In the genomic region with DNA sequence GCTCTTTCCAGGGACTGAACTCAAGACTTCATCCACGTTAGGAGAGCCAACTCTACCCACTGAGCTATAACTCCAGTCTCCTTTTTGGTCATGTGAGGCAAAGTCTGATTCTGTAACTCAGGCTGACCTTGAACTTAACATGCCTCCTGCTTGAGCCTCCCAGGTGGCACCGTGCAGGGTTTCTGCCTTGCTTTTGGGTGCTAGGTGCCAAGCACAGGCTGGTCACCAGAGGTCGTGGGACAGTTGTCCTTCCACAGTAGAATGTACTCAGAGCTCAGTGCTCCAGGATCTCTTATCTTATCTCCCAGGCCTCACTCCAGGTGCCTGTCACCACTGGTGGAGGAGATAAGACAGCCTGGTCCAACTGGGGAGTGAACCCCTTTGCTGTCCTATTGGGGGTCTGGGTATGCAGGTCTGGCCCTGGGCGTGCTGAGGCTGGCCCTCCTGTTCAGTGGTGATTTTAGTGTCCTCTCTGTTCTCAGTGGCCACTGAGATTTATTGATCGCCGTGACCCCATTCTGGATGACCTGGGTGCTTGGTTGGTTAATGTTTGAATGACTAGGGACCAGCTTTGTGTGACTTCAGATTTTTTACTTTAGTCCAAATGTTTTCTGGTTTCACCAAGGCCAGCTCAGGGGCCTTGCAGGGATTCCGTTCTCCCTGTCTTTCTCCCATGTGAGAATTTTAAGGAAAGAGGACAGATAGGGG, we compare ENCODE assay signal across 25 mouse cellular contexts.
DNase-seq lines count a peak whose midpoint lies in the region; ATAC-seq and TF ChIP-seq lines count a peak whose summit lies in the region.
"Had no signal": no experiment of that assay in that cellular context is flagged by ENCODE, and none has a peak within 500 bp of the region (broad histone marks: within the 10 kb centered on the region; RNA-seq: fewer than 3 reads in every experiment).

No protein-coding gene starts in this region.

- 0 out of 2 replicates have a peak overlapping the region, but pooled peaks have one; percentile 30 for H3K27ac ChIP-seq in forebrain, embryonic 10.5 days
- no peak overlapping the region for H3K27ac ChIP-seq in forebrain, embryonic 13.5 days
- peak overlapping the region; percentile 20 for H3K27ac ChIP-seq in MEL (ENCODE audit: control insufficient read depth, low read depth, low read length)
- peak overlapping the region; percentile 94 for H3K27ac ChIP-seq in liver, adult 2 months (replicated peaks; ENCODE audit: insufficient read depth, low read depth, low read length)
- peak overlapping the region; percentile 74 for H3K27ac ChIP-seq in liver, postnatal 0 days (ENCODE audit: low read depth)
- no peak overlapping the region for H3K27ac ChIP-seq in limb, embryonic 10.5 days
- H3K27ac ChIP-seq: hindbrain, embryonic 15.5 days; layer of hippocampus, adult 2 months; limb, embryonic 15.5 days; midbrain, embryonic 12.5 days; neural tube, embryonic 12.5 days had no signal

- TF ChIP-seq POLR2A in MEL (IDR thresholded peaks at IDR 0.05; ENCODE audit: control insufficient read depth in 1 of 2, insufficient read depth in 1 of 2, low read depth in 1 of 2, low read length in 2 of 2, poor library complexity in 1 of 2) = no peak
- TF ChIP-seq POLR2A in liver, adult 2 months (IDR thresholded peaks at IDR 0.05; ENCODE audit: extremely low read depth, insufficient read depth, low read length) = no peak

- WGBS in forebrain, embryonic 10.5 days = 95% methylated on average over 7 of the region's 7 CpGs
- 91% methylated on average over 7 of the region's 7 CpGs for WGBS in forebrain, embryonic 13.5 days
- WGBS in liver, adult 2 months = 19% methylated on average over 7 of the region's 7 CpGs
- WGBS in liver, postnatal 0 days (ENCODE audit: insufficient replicate concordance) = 33% methylated on average over 7 of the region's 7 CpGs
- 87% methylated on average over 7 of the region's 7 CpGs for WGBS in limb, embryonic 10.5 days

- no peak for TF ChIP-seq CTCF in MEL (IDR thresholded peaks at IDR 0.05 in 2 of 3, conservative IDR thresholded peaks at IDR 0.05 in 1 of 3; ENCODE audit: control insufficient read depth in 1 of 3, insufficient read depth in 1 of 3, low read depth in 2 of 3, low read length in 3 of 3, poor library complexity in 1 of 3, severe bottlenecking in 1 of 3)
- TF ChIP-seq CTCF in liver, adult 2 months (IDR thresholded peaks at IDR 0.05; ENCODE audit: low read depth, low read length) = no peak
- TF ChIP-seq CTCF in liver, postnatal 0 days (IDR thresholded peaks at IDR 0.05; ENCODE audit: low read depth) = no peak

- TF ChIP-seq EP300 in MEL (IDR thresholded peaks at IDR 0.05; ENCODE audit: low read depth in 1 of 2, low read length in 2 of 2) = peak; percentile 92 to 94
- TF ChIP-seq EP300 in liver, postnatal 0 days (IDR thresholded peaks at IDR 0.05; ENCODE audit: low read depth) = peak; percentile 44; the same call in 1 of the 2 replicates

- no peaks in the 10 kb centered on the region for H3K27me3 ChIP-seq in forebrain, embryonic 10.5 days (ENCODE audit: poor library complexity, severe bottlenecking)
- H3K27me3 ChIP-seq in forebrain, embryonic 13.5 days = no peaks in the 10 kb centered on the region
- no peaks in the 10 kb centered on the region for H3K27me3 ChIP-seq in MEL (ENCODE audit: control insufficient read depth in 1 of 2, insufficient read depth in 2 of 2, low read length in 2 of 2)
- H3K27me3 ChIP-seq in liver, adult 2 months (ENCODE audit: control insufficient read depth, insufficient read depth, low read length) = no peaks in the 10 kb centered on the region
- no peaks in the 10 kb centered on the region for H3K27me3 ChIP-seq in liver, postnatal 0 days (ENCODE audit: insufficient read depth, low read length)
- no peaks in the 10 kb centered on the region for H3K27me3 ChIP-seq in limb, embryonic 10.5 days (ENCODE audit: low read depth, poor library complexity, severe bottlenecking)
- H3K27me3 ChIP-seq: hindbrain, embryonic 15.5 days; limb, embryonic 15.5 days; midbrain, embryonic 12.5 days; neural tube, embryonic 12.5 days had no signal

- no peaks in the 10 kb centered on the region for H3K9me3 ChIP-seq in forebrain, embryonic 10.5 days
- H3K9me3 ChIP-seq in forebrain, embryonic 13.5 days (replicated peaks) = no peaks in the 10 kb centered on the region
- no peaks in the 10 kb centered on the region for H3K9me3 ChIP-seq in MEL (replicated peaks; ENCODE audit: insufficient read depth, low read length)
- H3K9me3 ChIP-seq in liver, postnatal 0 days (ENCODE audit: low read length) = no peaks in the 10 kb centered on the region
- no peaks in the 10 kb centered on the region for H3K9me3 ChIP-seq in limb, embryonic 10.5 days (replicated peaks)
- H3K9me3 ChIP-seq: hindbrain, embryonic 15.5 days; limb, embryonic 15.5 days; midbrain, embryonic 12.5 days; neural tube, embryonic 12.5 days had no signal

- no peak overlapping the region for H3K4me2 ChIP-seq in forebrain, embryonic 13.5 days
- peak overlapping the region; percentile 4; the same call in 1 of the 2 replicates for H3K4me2 ChIP-seq in liver, postnatal 0 days (ENCODE audit: low read depth, low read length)
- H3K4me2 ChIP-seq: hindbrain, embryonic 15.5 days; limb, embryonic 15.5 days; midbrain, embryonic 12.5 days; neural tube, embryonic 12.5 days had no signal

- H3K36me3 ChIP-seq in forebrain, embryonic 10.5 days (replicated peaks) = peaks cover 49% of the 10 kb centered on the region
- peaks cover 19% of the 10 kb centered on the region; the same call in 1 of the 2 replicates for H3K36me3 ChIP-seq in forebrain, embryonic 13.5 days (ENCODE audit: poor library complexity, severe bottlenecking)
- H3K36me3 ChIP-seq in MEL (ENCODE audit: control insufficient read depth in 1 of 2, insufficient read depth in 2 of 2, low read length in 2 of 2) = peaks cover 0 to 53% of the 10 kb centered on the region in 2 experiments; a peak in 2 of 4 replicates
- H3K36me3 ChIP-seq in liver, adult 2 months (ENCODE audit: control insufficient read depth, insufficient read depth, low read length) = no peaks in the 10 kb centered on the region
- no peaks in the 10 kb centered on the region for H3K36me3 ChIP-seq in liver, postnatal 0 days (replicated peaks; ENCODE audit: insufficient read depth, low read length)
- peaks cover 59% of the 10 kb centered on the region for H3K36me3 ChIP-seq in limb, embryonic 10.5 days
- H3K36me3 ChIP-seq: hindbrain, embryonic 15.5 days had no signal

- no peak for DNase-seq in forebrain, embryonic 10.5 days (ENCODE audit: extremely low spot score, low spot score)
- DNase-seq in MEL (ENCODE audit: low read depth, low spot score) = peak; percentile 39
- peak; percentile 98 for DNase-seq in liver, adult 2 months (ENCODE audit: extremely low read depth, low read depth, low spot score)
- DNase-seq in liver, postnatal 0 days = peak; percentile 63
- no peak for DNase-seq in c-Kit-positive CD71-positive TER-119-positive erythroid progenitor cells, embryonic 14.5 days (ENCODE audit: low spot score)
- DNase-seq in limb, embryonic 10.5 days (ENCODE audit: low spot score) = no peak
- DNase-seq: adrenal gland, postnatal 25 days; B cell, adult 2 months; cerebellum, adult 2 months; cerebellum, postnatal 36 days; gastrocnemius, postnatal 10 days; heart, adult 11 months; heart, postnatal 36 days; kidney, adult 18-20 months; kidney, postnatal 10 days; layer of hippocampus, postnatal 36 days; lung, postnatal 14 days; right cerebral cortex, adult 18-20 months; thymus, postnatal 36 days had no signal

- no peak for TF ChIP-seq RAD21 in MEL (IDR thresholded peaks at IDR 0.05; ENCODE audit: low read depth, low read length)

- H3K9ac ChIP-seq in forebrain, embryonic 13.5 days = no peak overlapping the region; the same call in 1 of the 2 replicates
- H3K9ac ChIP-seq in MEL (ENCODE audit: control insufficient read depth, low read depth, low read length, poor library complexity, severe bottlenecking) = 0 out of 2 replicates have a peak overlapping the region, but pooled peaks have one; percentile 6
- peak overlapping the region; percentile 52 for H3K9ac ChIP-seq in liver, adult 2 months (ENCODE audit: low read depth, low read length)
- no peak overlapping the region; the same call in 1 of the 2 replicates for H3K9ac ChIP-seq in liver, postnatal 0 days (replicated peaks)
- H3K9ac ChIP-seq: hindbrain, embryonic 15.5 days; limb, embryonic 15.5 days; midbrain, embryonic 12.5 days; neural tube, embryonic 12.5 days had no signal

- H3K4me3 ChIP-seq in forebrain, embryonic 10.5 days = no peak overlapping the region
- no peak overlapping the region for H3K4me3 ChIP-seq in forebrain, embryonic 13.5 days
- H3K4me3 ChIP-seq in MEL (ENCODE audit: control insufficient read depth in 1 of 2, insufficient read depth in 1 of 2, low read depth in 2 of 2, low read length in 2 of 2) = no peak overlapping the region
- no peak overlapping the region for H3K4me3 ChIP-seq in liver, adult 2 months (ENCODE audit: insufficient read depth, low read depth, low read length)
- no peak overlapping the region for H3K4me3 ChIP-seq in liver, postnatal 0 days (ENCODE audit: low read depth, low read length)
- H3K4me3 ChIP-seq in limb, embryonic 10.5 days = no peak overlapping the region
- H3K4me3 ChIP-seq: hindbrain, embryonic 15.5 days; layer of hippocampus, adult 2 months; limb, embryonic 15.5 days; midbrain, embryonic 12.5 days; neural tube, embryonic 12.5 days had no signal

- no peak for ATAC-seq in forebrain, embryonic 13.5 days
- ATAC-seq in liver, postnatal 0 days = peak; percentile 43

- H3K79me2 ChIP-seq in MEL (ENCODE audit: control insufficient read depth, insufficient read depth, low read length, poor library complexity) = peaks cover 65% of the 10 kb centered on the region
- peaks cover 66% of the 10 kb centered on the region for H3K79me2 ChIP-seq in liver, adult 2 months (ENCODE audit: control insufficient read depth, insufficient read depth, low read length)

- peaks cover 89% of the 10 kb centered on the region for H3K4me1 ChIP-seq in forebrain, embryonic 10.5 days
- H3K4me1 ChIP-seq in forebrain, embryonic 13.5 days = peaks cover 82% of the 10 kb centered on the region
- H3K4me1 ChIP-seq in MEL (ENCODE audit: control insufficient read depth in 1 of 2, insufficient read depth in 2 of 2, low read length in 2 of 2) = peaks cover 41 to 63% of the 10 kb centered on the region in 2 experiments
- H3K4me1 ChIP-seq in liver, adult 2 months (ENCODE audit: control insufficient read depth, insufficient read depth, low read length) = peaks cover 65% of the 10 kb centered on the region
- H3K4me1 ChIP-seq in liver, postnatal 0 days (ENCODE audit: insufficient read depth) = peaks cover 85% of the 10 kb centered on the region
- peaks cover 85% of the 10 kb centered on the region for H3K4me1 ChIP-seq in limb, embryonic 10.5 days

TF ChIP-seq in MEL, 35 proteins besides CTCF, POLR2A, EP300 and RAD21 (continues in another document):
- no peak for TF ChIP-seq POLR2AphosphoS2 (IDR thresholded peaks at IDR 0.05; ENCODE audit: low read length)
- no peak for TF ChIP-seq E2F4 (IDR thresholded peaks at IDR 0.05; ENCODE audit: borderline replicate concordance, low read depth, low read length)
- TF ChIP-seq MXI1 (IDR thresholded peaks at IDR 0.05; ENCODE audit: low read depth, low read length) = no peak
- peak; percentile 36; the same call in 1 of the 2 replicates for TF ChIP-seq ZMIZ1 (IDR thresholded peaks at IDR 0.05; ENCODE audit: low read depth, low read length)
- TF ChIP-seq MAX (IDR thresholded peaks at IDR 0.05; ENCODE audit: low read length) = no peak
- peak; percentile 81 for TF ChIP-seq RCOR1 (IDR thresholded peaks at IDR 0.05; ENCODE audit: low read depth, low read length)

Comparison
In these comparisons a context has a peak if more than half of its experiments do, and no peak if none do; other contexts are left out.
1. H3K27ac ChIP-seq: peak in forebrain, embryonic 10.5 days (single experiment), MEL (single experiment), liver, adult 2 months (single experiment) and liver, postnatal 0 days (single experiment); none in forebrain, embryonic 13.5 days (single experiment) and limb, embryonic 10.5 days (single experiment).
2. H3K9ac ChIP-seq: peak in MEL (single experiment) and liver, adult 2 months (single experiment); none in forebrain, embryonic 13.5 days (single experiment) and liver, postnatal 0 days (single experiment).
3. DNase-seq: peak in MEL (single experiment), liver, adult 2 months (single experiment) and liver, postnatal 0 days (single experiment); none in forebrain, embryonic 10.5 days (single experiment), c-Kit-positive CD71-positive TER-119-positive erythroid progenitor cells, embryonic 14.5 days (single experiment) and limb, embryonic 10.5 days (single experiment).